Mouse (Mus musculus) kidney, adult 11 months (tissue): ENCODE data around the gene Pus10.

Experiments used
- DNase-seq: peaks from one replicate; pipeline ENCODE4 v3.0.0; 2022

The Pus10 gene

DNA sequence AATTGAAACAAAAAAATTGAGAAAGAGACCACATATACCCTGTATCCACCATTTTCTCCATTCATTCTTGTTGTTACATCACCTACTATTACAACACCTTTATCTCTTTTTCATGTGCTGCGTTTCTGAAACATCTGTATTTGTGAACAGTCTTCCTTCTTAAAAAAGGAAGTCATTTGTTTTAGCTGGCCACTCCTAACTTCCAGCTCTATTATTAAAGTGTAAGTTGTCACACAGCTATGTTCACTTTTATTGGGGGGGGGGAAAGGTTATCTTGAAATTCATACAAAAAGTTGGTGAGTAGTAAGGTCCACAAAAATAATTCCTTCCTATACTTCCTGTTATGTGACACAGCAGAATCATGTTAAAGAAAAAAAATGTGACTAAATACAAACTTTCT is 102.5 kb downstream of the Pus10 start:
- DNase-seq, result no peak

DNA sequence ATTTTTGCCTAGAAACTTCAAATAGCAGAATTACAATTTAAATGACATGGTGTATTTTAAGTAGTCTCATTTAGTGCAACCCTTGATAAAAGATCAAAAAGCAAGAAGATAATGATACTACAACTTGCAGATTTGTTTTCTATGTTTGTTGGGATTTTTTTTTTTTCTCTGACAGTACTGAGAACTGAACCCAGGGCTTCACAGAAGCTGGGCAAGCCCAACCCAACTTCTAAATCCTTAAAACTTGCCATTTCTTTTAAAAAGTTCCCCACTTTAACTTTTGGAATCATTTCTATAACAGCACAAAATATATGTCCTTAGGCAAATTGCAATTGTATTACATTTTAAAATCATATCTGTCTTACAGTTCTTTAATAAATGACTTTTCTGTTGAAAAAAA is 103.6 kb downstream of the Pus10 start:
- DNase-seq, result no peak

DNA sequence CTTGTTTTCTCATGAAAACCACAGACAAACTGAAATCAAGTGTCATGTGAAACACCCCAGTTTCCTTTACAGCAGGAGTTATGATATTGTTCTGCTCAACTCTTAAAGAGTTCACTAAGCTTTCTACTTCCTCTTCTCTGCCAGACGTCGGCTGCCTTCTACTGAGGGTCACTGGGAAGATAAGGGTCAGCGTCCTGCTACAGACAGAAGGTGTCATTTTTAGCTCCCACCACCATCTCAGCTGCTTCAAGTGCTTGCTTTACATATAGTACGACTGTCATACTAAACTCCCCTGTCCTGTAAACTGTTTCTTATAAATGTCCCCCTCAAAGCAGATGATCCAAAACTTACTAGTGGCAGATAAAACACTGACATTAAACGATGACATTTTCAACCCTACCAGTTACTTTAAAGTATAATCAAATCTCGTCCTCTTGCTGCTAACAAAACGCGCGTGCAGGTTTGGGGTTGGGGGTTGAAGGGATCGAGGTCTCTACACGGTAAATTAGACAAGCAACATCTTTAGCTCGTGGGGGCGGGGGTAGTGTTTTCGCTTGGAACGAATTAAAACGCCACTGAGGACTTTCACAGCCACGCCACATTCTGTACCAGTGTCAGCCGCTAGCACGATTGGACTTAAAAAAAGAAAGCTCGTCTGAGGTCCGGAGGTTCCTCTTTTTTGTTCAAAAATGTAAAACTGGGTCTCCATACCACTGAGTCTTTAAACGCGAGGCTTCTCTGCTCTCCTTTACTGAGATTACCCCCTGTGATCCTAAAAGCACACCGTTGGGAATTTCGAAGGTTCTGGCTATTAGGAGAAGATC is 104.4 kb downstream of the Pus10 start:
- DNase-seq, result peak; percentile 8

DNA sequence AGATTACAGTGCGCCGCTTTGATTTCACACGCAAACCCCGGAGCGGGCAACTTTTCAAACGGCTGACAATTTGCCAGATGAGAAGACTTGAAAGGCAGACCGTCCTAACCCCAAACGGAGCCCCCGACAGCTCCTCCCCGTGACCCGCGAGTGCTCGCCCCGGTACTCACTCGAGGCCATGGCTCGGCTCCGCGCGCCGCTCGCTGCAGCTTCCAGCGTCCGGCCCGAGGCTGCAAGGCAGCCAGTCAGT is 105.0 kb downstream of the Pus10 start:
- DNase-seq, result no peak

DNA sequence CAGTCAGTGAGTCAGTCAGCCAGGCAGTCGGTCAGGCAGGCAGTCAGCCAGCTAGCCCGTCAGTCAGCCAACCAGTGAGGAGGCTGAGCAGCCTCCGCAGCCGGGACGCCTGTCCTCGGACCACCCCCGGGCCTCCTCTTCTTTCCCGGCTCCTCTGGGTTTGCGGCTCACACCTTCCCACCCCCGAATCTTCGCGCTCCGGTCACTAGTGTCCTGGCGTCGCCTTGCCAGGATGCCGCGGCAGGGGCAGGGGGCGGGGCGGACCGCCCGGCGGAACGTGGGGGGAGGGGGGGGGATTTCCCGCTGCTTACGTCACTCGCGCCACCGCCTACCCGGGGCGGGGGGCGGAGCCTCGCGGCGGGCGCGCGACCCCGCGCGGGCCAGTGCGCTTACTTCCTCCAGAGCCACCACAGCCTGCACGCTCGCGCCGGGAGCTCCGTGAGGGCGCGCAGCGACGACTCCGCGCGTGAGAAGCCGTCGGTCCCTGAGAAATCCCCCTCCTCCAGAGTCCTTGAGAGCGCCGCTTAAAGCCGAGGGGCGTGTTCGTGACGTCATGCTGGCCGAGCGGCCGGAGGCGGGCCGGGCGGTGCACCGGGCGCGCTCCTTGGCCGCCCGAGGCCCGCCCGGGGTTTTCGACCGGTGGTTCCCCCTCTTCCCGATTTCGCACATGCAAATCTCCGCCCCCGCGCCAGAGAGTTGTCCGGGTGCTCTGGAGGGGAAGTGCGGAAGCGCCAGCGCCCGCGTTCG is 105.5 kb downstream of the Pus10 start, which contains the start of gene Rel:
Gene Rel (minus strand): TSS at position 211 of the 747 bp plus-strand sequence.
- peak; percentile 94 for DNase-seq

DNA sequence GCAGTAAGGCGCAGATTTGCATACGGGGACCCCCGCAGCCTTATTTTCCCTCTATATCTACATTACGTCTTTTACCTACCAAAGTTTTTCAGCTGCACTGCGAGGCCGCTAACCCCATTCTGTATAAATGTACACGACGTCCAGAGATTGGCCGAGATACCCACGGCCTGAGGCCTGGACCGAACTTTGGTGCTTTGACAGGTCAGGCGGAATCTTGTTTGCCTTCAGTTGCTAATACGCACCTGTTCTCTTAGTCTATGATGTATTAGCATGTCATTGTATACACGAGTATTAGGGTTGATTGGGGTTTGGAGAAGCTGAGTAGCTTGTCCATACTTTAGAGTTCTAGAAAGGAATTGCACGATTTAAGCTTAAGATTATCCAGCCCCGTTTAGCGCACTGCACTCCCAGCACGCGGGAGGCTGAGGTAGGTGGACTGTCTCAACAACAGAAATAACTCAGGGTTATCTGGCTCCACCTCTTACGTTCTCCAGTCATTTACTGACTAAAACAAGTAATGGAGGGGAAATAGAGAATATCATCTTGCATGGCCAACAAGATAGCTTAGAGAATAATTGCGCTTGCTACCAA is 106.1 kb downstream of the Pus10 start:
- no peak for DNase-seq

DNA sequence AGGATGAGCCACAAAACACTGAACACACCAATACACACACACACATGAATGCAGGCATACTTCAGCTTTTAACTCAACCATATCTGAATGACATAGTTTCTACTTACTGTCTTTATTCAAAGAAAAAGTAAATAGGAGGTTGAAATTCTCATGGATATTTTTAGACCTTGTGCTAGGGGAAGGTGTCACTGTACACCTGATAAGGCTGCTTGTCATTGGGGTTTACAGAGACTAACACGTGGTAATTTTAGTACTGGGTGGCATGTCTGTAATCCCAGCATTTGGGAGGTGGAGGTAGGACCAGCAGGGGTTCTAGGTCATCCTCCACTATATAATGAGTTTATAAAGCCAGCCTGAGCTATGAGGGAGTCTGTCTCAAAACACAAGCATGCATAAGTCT is 107.0 kb downstream of the Pus10 start:
- no peak for DNase-seq

DNA sequence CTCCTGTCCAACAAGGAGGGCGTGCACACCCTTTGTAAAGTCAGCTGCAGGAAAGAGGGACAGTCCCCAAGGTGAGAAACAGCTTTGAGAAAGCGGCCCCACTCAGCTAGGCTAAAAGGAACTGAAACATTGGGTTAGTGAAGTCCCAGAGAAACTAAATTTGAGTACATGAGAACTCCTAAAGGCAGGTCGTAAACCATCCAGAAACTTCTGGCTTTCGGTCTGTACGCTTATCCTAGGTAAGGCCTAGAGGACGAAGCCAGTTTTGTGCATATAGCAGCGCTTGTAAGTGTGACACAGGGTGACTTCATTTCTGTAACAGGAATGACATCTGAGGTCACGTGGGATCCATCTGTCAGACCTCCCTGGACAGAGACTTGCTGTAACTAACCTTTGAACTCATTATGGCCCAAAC is 113.3 kb downstream of the Pus10 start:
- no peak for DNase-seq

DNA sequence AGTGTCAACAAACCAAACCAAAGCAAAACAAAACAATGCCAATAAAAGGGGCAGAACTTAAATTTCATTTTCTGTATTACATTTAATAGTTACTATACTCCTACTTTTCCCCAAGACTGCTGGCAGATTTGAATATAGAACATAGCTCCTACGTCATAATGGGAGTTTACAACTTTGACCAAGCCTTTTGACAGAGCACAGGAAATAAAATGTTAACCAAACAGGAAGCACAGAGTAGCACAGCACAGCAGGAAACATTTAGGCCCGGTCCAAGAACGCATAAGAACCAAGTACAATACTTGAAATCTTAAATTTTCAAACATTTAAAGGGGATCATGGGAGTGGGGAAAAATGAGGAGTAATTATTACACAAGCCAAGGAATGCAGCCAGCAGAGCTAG is 116.6 kb downstream of the Pus10 start:
- DNase-seq, result no peak
